Mouse (Mus musculus): ENCODE data around the gene Chpf. TPM values are rescaled to one million over a fixed set of nuclear protein-coding genes. Genes with fewer than 3 reads are reported as not detected.

The Chpf gene
- 49.2 and 55.0 TPM in 2 replicates for polyA plus RNA-seq (2014; fragmentation: Nextera tagmentation; extraction: Ambion mirVana)

GRCm38 (mm10) chr1:75478916-75479634 is at the start of gene Chpf, which contains the start of gene Tmem198:
Chpf (minus strand) TSS chr1:75479307.
Tmem198 (plus strand) TSS chr1:75479532.
- Histone ChIP-seq H3K4me2 (replicated peaks) (peak within 1 kb of the TSS; percentile 61), H3K9ac (peak within 1 kb of the TSS; percentile 90), H3K27ac (peak within 1 kb of the TSS; percentile 87), H3K4me1 (replicated peaks; ENCODE audit: control insufficient read depth, insufficient read depth, low read length) (peaks cover 38% of the 10 kb centered on the region), H3K27me3 (ENCODE audit: control insufficient read depth, insufficient read depth, low read length) (peaks cover 5% of the 10 kb centered on the region), H3K36me3 (replicated peaks; ENCODE audit: control insufficient read depth, insufficient read depth) (peaks cover 47% of the 10 kb centered on the region), H3K9me3 (ENCODE audit: control insufficient read depth, low read length) (no peaks in the 10 kb centered on the region), H3K4me3 (replicated peaks; ENCODE audit: low read length) (peak within 1 kb of the TSS; percentile 87)
- DNase-seq (ENCODE audit: low spot score) = peak; percentile 96
- ATAC-seq (ENCODE audit: low FRiP score) = peak; percentile 91
- 0% methylated on average over 70 of the region's 76 CpGs for WGBS

GRCm38 (mm10) chr1:75524679-75525078 is 45.6 kb upstream of the Chpf start:
- Histone ChIP-seq H3K4me2 (replicated peaks) (no peak overlapping the region), H3K4me1 (replicated peaks; ENCODE audit: control insufficient read depth, insufficient read depth, low read length) (peaks cover 9% of the 10 kb centered on the region), H3K36me3 (replicated peaks; ENCODE audit: control insufficient read depth, insufficient read depth) (peaks cover 43% of the 10 kb centered on the region), H3K4me3 (replicated peaks; ENCODE audit: low read length) (no peak overlapping the region), H3K27me3 (ENCODE audit: control insufficient read depth, insufficient read depth, low read length) (no peaks in the 10 kb centered on the region), H3K27ac (no peak overlapping the region), H3K9me3 (ENCODE audit: control insufficient read depth, low read length) (no peaks in the 10 kb centered on the region), H3K9ac (no peak overlapping the region)
- ATAC-seq (ENCODE audit: low FRiP score) (no peak), DNase-seq (ENCODE audit: low spot score) (no peak)
- 93% methylated on average over 7 of the region's 7 CpGs for WGBS

- peak; percentile 94 for ATAC-seq (ENCODE audit: low FRiP score)
- H3K4me1 ChIP-seq (replicated peaks; ENCODE audit: control insufficient read depth, insufficient read depth, low read length) = peaks cover 9% of the 10 kb centered on the region
- under 1% methylated on average over 46 of the region's 46 CpGs for WGBS
- peak within 1 kb of the TSS; percentile 62 for H3K4me2 ChIP-seq (replicated peaks)
- H3K27me3 ChIP-seq (ENCODE audit: control insufficient read depth, insufficient read depth, low read length) = no peaks in the 10 kb centered on the region
- peaks cover 12% of the 10 kb centered on the region for H3K36me3 ChIP-seq (replicated peaks; ENCODE audit: control insufficient read depth, insufficient read depth)
- peak; percentile 92 for DNase-seq (ENCODE audit: low spot score)
- no peaks in the 10 kb centered on the region for H3K9me3 ChIP-seq (ENCODE audit: control insufficient read depth, low read length)
- H3K9ac ChIP-seq = peak within 1 kb of the TSS; percentile 35
- H3K27ac ChIP-seq = peak within 1 kb of the TSS; percentile 90
- peak within 1 kb of the TSS; percentile 49 for H3K4me3 ChIP-seq (replicated peaks; ENCODE audit: low read length)
Measured at GRCm38 (mm10) chr1:75521321-75522031, 42.4 kb upstream of the Chpf start, which contains the start of gene Stk11ip. Stk11ip (plus strand) TSS chr1:75521529.

- no peaks in the 10 kb centered on the region for H3K36me3 ChIP-seq (replicated peaks; ENCODE audit: control insufficient read depth, insufficient read depth)
- peaks cover 9% of the 10 kb centered on the region for H3K4me1 ChIP-seq (replicated peaks; ENCODE audit: control insufficient read depth, insufficient read depth, low read length)
- no peak for ATAC-seq (ENCODE audit: low FRiP score)
- H3K4me3 ChIP-seq (replicated peaks; ENCODE audit: low read length) = no peak overlapping the region
- no peak overlapping the region for H3K9ac ChIP-seq
- 0 out of 2 replicates have a peak overlapping the region, but pooled peaks have one; percentile 3 for H3K27ac ChIP-seq
- no peaks in the 10 kb centered on the region for H3K27me3 ChIP-seq (ENCODE audit: control insufficient read depth, insufficient read depth, low read length)
- WGBS = 72% methylated on average over 5 of the region's 5 CpGs
- H3K9me3 ChIP-seq (ENCODE audit: control insufficient read depth, low read length) = no peaks in the 10 kb centered on the region
- no peak for DNase-seq (ENCODE audit: low spot score)
- no peak overlapping the region for H3K4me2 ChIP-seq (replicated peaks)
Measured at GRCm38 (mm10) chr1:75519576-75519975, 40.5 kb upstream of the Chpf start.

GRCm38 (mm10) chr1:75518427-75518826 is 39.3 kb upstream of the Chpf start:
- no peak overlapping the region for H3K4me2 ChIP-seq (replicated peaks)
- H3K4me1 ChIP-seq (replicated peaks; ENCODE audit: control insufficient read depth, insufficient read depth, low read length) = peaks cover 9% of the 10 kb centered on the region
- H3K9ac ChIP-seq = no peak overlapping the region
- H3K36me3 ChIP-seq (replicated peaks; ENCODE audit: control insufficient read depth, insufficient read depth) = no peaks in the 10 kb centered on the region
- no peak overlapping the region for H3K4me3 ChIP-seq (replicated peaks; ENCODE audit: low read length)
- WGBS = 95% methylated on average over 4 of the region's 4 CpGs
- H3K9me3 ChIP-seq (ENCODE audit: control insufficient read depth, low read length) = no peaks in the 10 kb centered on the region
- ATAC-seq (ENCODE audit: low FRiP score) = no peak
- H3K27ac ChIP-seq = no peak overlapping the region
- DNase-seq (ENCODE audit: low spot score) = no peak
- no peaks in the 10 kb centered on the region for H3K27me3 ChIP-seq (ENCODE audit: control insufficient read depth, insufficient read depth, low read length)

GRCm38 (mm10) chr1:75517984-75518383 is 38.9 kb upstream of the Chpf start:
- Histone ChIP-seq H3K27ac (no peak overlapping the region), H3K4me1 (replicated peaks; ENCODE audit: control insufficient read depth, insufficient read depth, low read length) (peaks cover 9% of the 10 kb centered on the region), H3K27me3 (ENCODE audit: control insufficient read depth, insufficient read depth, low read length) (no peaks in the 10 kb centered on the region), H3K4me3 (replicated peaks; ENCODE audit: low read length) (no peak overlapping the region), H3K4me2 (replicated peaks) (no peak overlapping the region), H3K9me3 (ENCODE audit: control insufficient read depth, low read length) (no peaks in the 10 kb centered on the region), H3K9ac (no peak overlapping the region), H3K36me3 (replicated peaks; ENCODE audit: control insufficient read depth, insufficient read depth) (no peaks in the 10 kb centered on the region)
- no peak for ATAC-seq (ENCODE audit: low FRiP score)
- no peak for DNase-seq (ENCODE audit: low spot score)
- 65% methylated on average over 3 of the region's 4 CpGs for WGBS

GRCm38 (mm10) chr1:75516703-75517380 is 37.7 kb upstream of the Chpf start:
- no peak for ATAC-seq (ENCODE audit: low FRiP score)
- Histone ChIP-seq H3K4me2 (replicated peaks) (no peak overlapping the region), H3K27ac (no peak overlapping the region), H3K27me3 (ENCODE audit: control insufficient read depth, insufficient read depth, low read length) (no peaks in the 10 kb centered on the region), H3K9ac (no peak overlapping the region), H3K4me1 (replicated peaks; ENCODE audit: control insufficient read depth, insufficient read depth, low read length) (peaks cover 5% of the 10 kb centered on the region), H3K4me3 (replicated peaks; ENCODE audit: low read length) (no peak overlapping the region), H3K36me3 (replicated peaks; ENCODE audit: control insufficient read depth, insufficient read depth) (no peaks in the 10 kb centered on the region), H3K9me3 (ENCODE audit: control insufficient read depth, low read length) (no peaks in the 10 kb centered on the region)
- no peak for DNase-seq (ENCODE audit: low spot score)
- 80% methylated on average over 15 of the region's 15 CpGs for WGBS

GRCm38 (mm10) chr1:75512550-75512949 is 33.4 kb upstream of the Chpf start:
- WGBS = 93% methylated on average over 3 of the region's 3 CpGs
- H3K4me2 ChIP-seq (replicated peaks) = no peak overlapping the region
- H3K4me1 ChIP-seq (replicated peaks; ENCODE audit: control insufficient read depth, insufficient read depth, low read length) = no peaks in the 10 kb centered on the region
- no peak overlapping the region for H3K4me3 ChIP-seq (replicated peaks; ENCODE audit: low read length)
- no peak for DNase-seq (ENCODE audit: low spot score)
- H3K27ac ChIP-seq = no peak overlapping the region
- H3K9ac ChIP-seq = no peak overlapping the region
- H3K9me3 ChIP-seq (ENCODE audit: control insufficient read depth, low read length) = no peaks in the 10 kb centered on the region
- H3K36me3 ChIP-seq (replicated peaks; ENCODE audit: control insufficient read depth, insufficient read depth) = no peaks in the 10 kb centered on the region
- no peaks in the 10 kb centered on the region for H3K27me3 ChIP-seq (ENCODE audit: control insufficient read depth, insufficient read depth, low read length)
- ATAC-seq (ENCODE audit: low FRiP score) = no peak

All from hindbrain, embryonic 14.5 days (tissue).